Mouse (Mus musculus): ENCODE results near the gene Hmgcs1.
A peak's percentile ranks its signal among the peaks of the same experiment; 100 is the strongest.

Hmgcs1 gene

DNA sequence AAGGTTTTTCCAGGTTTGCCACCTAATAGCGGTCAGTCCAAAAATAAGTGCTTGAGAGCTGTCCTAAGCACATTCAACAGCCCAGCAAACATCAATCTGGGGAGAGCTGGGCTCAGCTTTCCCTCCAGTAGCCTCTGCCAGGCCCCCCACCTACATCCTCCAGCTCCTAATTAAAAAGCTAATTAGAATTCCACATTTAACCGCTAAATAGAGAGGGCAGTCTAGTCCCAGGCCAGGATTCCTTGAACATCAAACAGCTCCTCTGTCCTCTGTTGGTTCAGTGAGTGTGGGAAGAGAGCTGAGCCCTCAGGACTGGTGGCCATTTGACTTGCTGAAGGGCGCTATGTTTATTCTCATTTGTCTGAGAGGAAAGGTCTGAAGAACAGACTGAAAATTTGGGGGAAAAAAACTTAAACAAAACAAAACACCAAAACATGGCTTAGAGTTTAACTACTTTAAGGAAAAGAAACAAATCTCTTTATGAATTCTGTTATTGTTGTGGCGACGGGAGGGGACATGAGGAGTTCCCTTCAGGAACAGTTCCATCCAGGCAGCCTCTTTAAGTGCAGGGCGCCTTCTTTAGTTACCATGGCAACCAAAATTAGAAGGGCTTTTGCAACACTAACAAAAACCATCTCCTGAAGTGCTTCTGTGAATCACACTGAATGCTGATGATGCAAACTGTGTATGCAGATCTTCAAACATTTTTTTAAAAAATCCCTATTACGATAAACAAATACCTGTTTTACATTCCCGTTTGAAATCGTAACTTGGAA is 63.9 kb downstream of the Hmgcs1 start:
- peak; percentile 31 for DNase-seq (ENCODE audit: low read depth, low spot score)

DNA sequence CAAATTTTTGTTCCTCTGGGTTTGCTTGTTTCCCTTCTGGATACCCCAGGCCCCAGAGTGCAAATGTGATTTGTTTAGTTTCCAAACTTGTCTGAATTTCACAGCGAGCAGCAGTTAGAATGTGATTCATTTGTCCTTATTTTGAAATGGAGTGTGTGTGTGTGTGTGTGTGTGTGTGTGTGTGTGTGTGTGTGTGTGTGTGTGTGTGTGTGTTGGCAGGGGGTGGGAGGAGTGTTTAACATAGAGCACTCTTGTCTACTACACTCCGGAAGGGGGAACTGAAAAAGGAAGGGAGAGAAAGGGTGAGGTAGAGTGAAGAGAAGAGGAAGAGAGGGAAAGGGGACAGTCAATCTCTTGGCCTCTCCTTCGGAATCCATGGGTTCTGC is 64.4 kb downstream of the Hmgcs1 start:
- DNase-seq (ENCODE audit: low read depth, low spot score) = no peak

DNA sequence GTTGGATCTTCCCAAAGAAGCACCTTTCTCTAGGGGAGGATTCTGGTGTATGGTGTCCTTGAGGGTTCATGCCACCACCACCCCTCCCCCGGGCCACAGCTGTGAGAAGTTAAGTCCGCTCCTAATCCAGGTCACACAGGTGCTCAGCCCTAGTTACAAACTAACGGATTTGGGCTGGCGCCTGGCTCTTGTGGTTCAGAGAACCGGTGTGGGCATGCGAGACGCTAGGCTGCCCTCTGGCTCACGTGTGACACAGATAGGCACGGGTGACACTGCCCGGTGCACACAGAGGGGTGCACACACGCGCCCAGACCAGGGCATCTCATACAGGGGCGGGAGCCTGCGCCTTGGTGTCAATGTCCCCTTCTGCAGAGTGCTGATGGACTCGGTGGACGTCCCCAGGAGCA is 65.0 kb downstream of the Hmgcs1 start:
- DNase-seq (ENCODE audit: low read depth, low spot score) = peak; percentile 10

DNA sequence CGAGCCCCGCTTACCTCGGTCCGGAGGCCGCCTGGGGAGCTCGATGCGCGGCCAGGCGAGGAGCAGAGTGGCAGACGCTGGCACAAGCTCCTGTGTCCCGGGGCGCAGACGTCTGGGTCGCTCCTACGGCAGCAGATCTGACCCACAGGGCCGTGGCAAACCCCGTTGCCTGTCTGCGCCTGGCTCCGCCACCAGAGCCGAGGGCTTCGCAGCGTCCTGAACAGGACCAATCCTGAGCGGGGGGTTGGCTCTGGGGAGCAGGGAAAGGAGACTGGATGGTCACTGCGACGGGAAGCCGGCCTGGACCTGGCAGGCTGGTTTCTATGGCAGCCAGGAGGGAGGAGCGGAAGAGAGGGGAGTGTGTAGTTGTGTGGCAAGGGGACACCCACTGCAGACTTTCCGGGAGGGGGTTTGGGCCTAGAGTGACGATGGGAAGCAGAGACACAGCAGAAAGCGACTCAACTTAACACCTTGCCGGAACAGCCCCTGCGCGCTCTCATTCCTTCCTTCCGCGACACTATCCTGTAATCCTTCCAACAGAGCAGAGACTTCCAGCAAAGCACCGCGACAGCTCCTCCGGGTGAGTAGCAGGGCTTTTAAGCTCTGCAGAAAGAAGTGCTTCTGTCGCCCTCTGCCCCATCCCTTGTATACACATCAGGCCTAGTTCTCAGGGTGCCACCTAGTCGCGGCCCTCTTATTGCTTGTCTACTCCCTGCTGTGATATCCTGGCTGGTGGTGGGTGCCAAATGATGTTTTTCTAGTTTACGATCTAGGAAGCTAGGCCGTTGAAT is 65.7 kb downstream of the Hmgcs1 start, which contains the start of gene Nim1k:
TSS of gene Nim1k (minus strand) at position 202 of the 791 bp plus-strand sequence.
- DNase-seq (ENCODE audit: low read depth, low spot score) = peak; percentile 81

DNA sequence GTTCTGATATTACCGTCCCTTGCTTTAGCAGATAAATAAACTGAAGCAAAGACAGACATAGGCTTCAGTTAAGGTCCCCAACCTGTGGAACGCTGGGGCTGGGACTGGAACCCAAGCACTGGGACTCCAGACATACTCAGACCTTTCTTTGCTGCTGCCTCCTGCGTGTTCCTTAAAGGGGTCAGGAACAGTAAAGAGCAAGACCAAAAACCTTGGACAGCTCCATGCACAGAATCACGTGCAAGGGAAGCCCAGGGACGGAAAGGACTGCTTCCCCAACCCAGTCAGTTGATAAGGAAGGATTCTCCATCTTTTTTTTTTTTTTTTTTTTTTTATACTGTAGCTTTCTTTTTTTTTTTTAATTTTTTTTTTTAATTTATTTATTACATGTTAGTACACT is 66.7 kb downstream of the Hmgcs1 start:
- peak; percentile 43 for DNase-seq (ENCODE audit: low read depth, low spot score)

All from 3T3-L1 (cell line).